Mouse (Mus musculus) liver, adult 2 months (tissue): ENCODE results near the gene Plau. TPM values are rescaled to one million over a fixed set of nuclear protein-coding genes. Genes with fewer than 3 reads are reported as not detected.

Source experiments
- DNase-seq: peaks from one replicate; pipeline ENCODE4 v3.0.0-alpha.2; 2011; ENCODE audit warnings: low read depth, low spot score; ENCODE audit errors: extremely low read depth
- H3K27ac ChIP-seq: fragments of 200-500 bp; replicated peaks from 2 replicates; pipeline ENCODE4 v1.5.1; 2012; ENCODE audit warnings: low read depth, mild to moderate bottlenecking, control low read depth, inconsistent platforms, low read length; ENCODE audit not compliant: insufficient read depth
- H3K27me3 ChIP-seq: fragments of 200-500 bp; 2 replicates; pipeline ENCODE4 v1.6.1; 2012; ENCODE audit warnings: mild to moderate bottlenecking, moderate library complexity, low read length, inconsistent platforms; ENCODE audit not compliant: control insufficient read depth, insufficient read depth
- H3K36me3 ChIP-seq: fragments of 200-500 bp; 2 replicates; pipeline ENCODE4 v1.6.1; 2012; ENCODE audit warnings: low read length, inconsistent platforms; ENCODE audit not compliant: control insufficient read depth, insufficient read depth
- H3K4me1 ChIP-seq: fragments of 200-500 bp; 2 replicates; pipeline ENCODE4 v1.6.1; 2011; ENCODE audit warnings: low read length; ENCODE audit not compliant: control insufficient read depth, insufficient read depth
- H3K4me3 ChIP-seq: fragments of 200-500 bp; 2 replicates; pipeline ENCODE4 v1.5.1; 2011; ENCODE audit warnings: low read depth, mild to moderate bottlenecking, control low read depth, low read length, moderate library complexity; ENCODE audit not compliant: insufficient read depth
- H3K79me2 ChIP-seq: fragments of 200-500 bp; 2 replicates; pipeline ENCODE4 v1.6.1; 2012; ENCODE audit warnings: inconsistent platforms, mild to moderate bottlenecking, low read length, moderate library complexity; ENCODE audit not compliant: control insufficient read depth, insufficient read depth
- H3K9ac ChIP-seq: fragments of 200-500 bp; 2 replicates; pipeline ENCODE4 v1.6.1; 2012; ENCODE audit warnings: low read depth, mild to moderate bottlenecking, control low read depth, inconsistent platforms, low read length
- CTCF ChIP-seq: fragments of 200-500 bp; IDR thresholded peaks from 2 replicates; pipeline ENCODE4 v1.5.1; 2011; ENCODE audit warnings: low read depth, low read length, control low read depth
- POLR2A ChIP-seq: fragments of 200-500 bp; IDR thresholded peaks from 2 replicates; pipeline ENCODE4 v1.6.1; 2011; ENCODE audit warnings: low read length, control low read depth; ENCODE audit not compliant: insufficient read depth; ENCODE audit errors: extremely low read depth
- WGBS: fragments of 180-500 bp; shearing (Covaris S2); methylation state at CpG from one replicate; pipeline ENCODE4 v1.1.7; 2018; 5-methylcytosine and 5-hydroxymethylcytosine counted together
- polyA plus RNA-seq: library from polyadenylated mRNA; depleted of rRNA; stranded (reverse); fragments of >200 nt; gene quantifications from 2 replicates; pipeline ENCODE4 v1.2.3, GENCODE M21; 2012
- total RNA-seq: library from RNA; depleted of rRNA; stranded (reverse); fragments of >200 nt; gene quantifications from 2 replicates; pipeline ENCODE4 v1.2.3, GENCODE M21; 2014

The Plau gene
- total and polyA plus RNA-seq, 2 experiments, result 0.57 to 1.2 TPM

DNA sequence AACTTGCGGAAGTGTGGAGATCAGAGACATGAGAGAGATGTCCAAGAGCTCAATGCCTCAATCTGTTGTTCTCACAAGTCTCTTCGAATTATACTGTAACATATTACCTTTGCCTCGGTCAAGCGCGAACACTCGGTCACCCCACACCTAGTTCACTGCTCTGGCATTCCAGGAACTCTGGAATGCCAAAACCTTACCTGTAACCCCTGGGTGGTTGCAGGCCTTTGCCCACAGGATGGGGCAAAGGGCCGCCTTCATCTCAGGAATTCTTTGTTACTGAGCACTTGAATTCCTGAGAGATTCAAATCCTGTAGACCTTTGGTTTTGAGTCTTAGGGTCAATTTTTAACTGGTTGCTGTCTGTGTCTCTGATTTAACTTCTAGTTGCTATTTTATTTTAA, 29.9 kb downstream of the Plau start:
- TF ChIP-seq POLR2A (no peak), CTCF (no peak)
- no peaks in the 10 kb centered on the region for H3K36me3 ChIP-seq
- no peak overlapping the region for H3K4me3 ChIP-seq
- no peaks in the 10 kb centered on the region for H3K4me1 ChIP-seq
- no peak overlapping the region for H3K9ac ChIP-seq
- H3K27me3 ChIP-seq, result no peaks in the 10 kb centered on the region; the same call in 1 of the 2 replicates
- WGBS, result 90% methylated on average over 7 of the region's 7 CpGs
- no peaks in the 10 kb centered on the region for H3K79me2 ChIP-seq
- DNase-seq, result no peak
- H3K27ac ChIP-seq, result no peak overlapping the region

DNA sequence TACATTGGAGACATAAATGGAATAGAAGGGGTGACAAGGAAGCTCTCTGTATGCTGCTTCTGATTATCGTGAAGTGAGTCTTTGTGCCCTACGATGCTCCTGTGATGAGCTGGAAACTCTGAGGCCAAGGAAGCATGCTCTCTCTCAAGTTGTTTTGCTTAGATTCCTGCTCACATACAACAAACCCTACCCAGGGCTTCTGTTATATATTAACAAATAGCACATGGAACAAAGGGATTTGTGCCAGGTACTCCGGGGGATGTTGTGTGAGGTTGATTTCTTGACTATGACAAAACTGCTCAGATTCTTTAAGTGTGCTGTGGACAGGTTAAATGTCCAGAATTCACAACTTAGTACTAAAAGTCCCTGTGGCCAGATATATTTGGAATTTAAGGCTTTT, 33.6 kb downstream of the Plau start:
- TF ChIP-seq POLR2A, result no peak
- no peak for TF ChIP-seq CTCF
- H3K36me3 ChIP-seq, result no peaks in the 10 kb centered on the region
- H3K27me3 ChIP-seq, result no peaks in the 10 kb centered on the region
- DNase-seq, result no peak
- no peak overlapping the region for H3K9ac ChIP-seq
- H3K4me1 ChIP-seq, result no peaks in the 10 kb centered on the region
- H3K4me3 ChIP-seq, result no peak overlapping the region
- no peak overlapping the region for H3K27ac ChIP-seq
- H3K79me2 ChIP-seq, result no peaks in the 10 kb centered on the region
- WGBS, result 70% methylated on average over 3 of the region's 3 CpGs

GRCm38 (mm10) chr14:20871495-20871894, 35.0 kb downstream of the Plau start:
- WGBS, result 57% methylated on average over 1 of the region's 1 CpGs
- Histone ChIP-seq H3K36me3 (no peaks in the 10 kb centered on the region), H3K27ac (no peak overlapping the region), H3K79me2 (no peaks in the 10 kb centered on the region), H3K9ac (no peak overlapping the region), H3K4me3 (no peak overlapping the region), H3K27me3 (no peaks in the 10 kb centered on the region), H3K4me1 (no peaks in the 10 kb centered on the region)
- DNase-seq, result peak; percentile 26
- TF ChIP-seq POLR2A, result no peak
- no peak for TF ChIP-seq CTCF

DNA sequence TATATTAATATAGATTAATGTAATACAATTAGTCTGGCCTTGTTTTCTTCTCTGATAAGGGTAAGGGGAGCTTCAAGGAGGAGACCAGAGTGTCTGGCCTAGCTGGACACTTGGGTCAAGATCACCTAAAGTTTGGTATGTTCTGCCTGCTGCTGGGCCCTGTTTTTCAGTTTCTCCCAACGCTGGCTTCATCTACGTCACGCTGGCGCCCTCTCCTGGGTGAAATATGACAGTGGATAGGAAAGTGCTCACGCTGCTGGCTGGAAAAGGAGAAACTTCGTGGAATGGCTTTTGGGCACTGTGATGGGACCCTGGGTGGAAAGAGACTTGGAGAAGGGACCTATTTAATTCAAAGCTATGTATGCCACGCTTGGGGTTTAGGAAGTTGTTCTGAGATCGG, 36.8 kb downstream of the Plau start:
- DNase-seq, result peak; percentile 44
- H3K4me1 ChIP-seq, result no peaks in the 10 kb centered on the region
- no peaks in the 10 kb centered on the region for H3K79me2 ChIP-seq
- H3K4me3 ChIP-seq, result no peak overlapping the region
- no peak overlapping the region for H3K27ac ChIP-seq
- no peak overlapping the region for H3K9ac ChIP-seq
- H3K27me3 ChIP-seq, result no peaks in the 10 kb centered on the region
- no peaks in the 10 kb centered on the region for H3K36me3 ChIP-seq
- TF ChIP-seq CTCF (peak; percentile 96), POLR2A (no peak)
- 2% methylated on average over 8 of the region's 8 CpGs for WGBS

- H3K9ac ChIP-seq, result no peak overlapping the region
- no peaks in the 10 kb centered on the region for H3K4me1 ChIP-seq
- TF ChIP-seq CTCF (no peak), POLR2A (no peak)
- no peaks in the 10 kb centered on the region for H3K27me3 ChIP-seq
- 26% methylated on average over 6 of the region's 6 CpGs for WGBS
- no peaks in the 10 kb centered on the region for H3K79me2 ChIP-seq
- H3K4me3 ChIP-seq, result no peak overlapping the region
- no peak for DNase-seq
- H3K27ac ChIP-seq, result no peak overlapping the region
- no peaks in the 10 kb centered on the region for H3K36me3 ChIP-seq
Measured at GRCm38 (mm10) chr14:20873931-20874330, 37.5 kb downstream of the Plau start.

DNA sequence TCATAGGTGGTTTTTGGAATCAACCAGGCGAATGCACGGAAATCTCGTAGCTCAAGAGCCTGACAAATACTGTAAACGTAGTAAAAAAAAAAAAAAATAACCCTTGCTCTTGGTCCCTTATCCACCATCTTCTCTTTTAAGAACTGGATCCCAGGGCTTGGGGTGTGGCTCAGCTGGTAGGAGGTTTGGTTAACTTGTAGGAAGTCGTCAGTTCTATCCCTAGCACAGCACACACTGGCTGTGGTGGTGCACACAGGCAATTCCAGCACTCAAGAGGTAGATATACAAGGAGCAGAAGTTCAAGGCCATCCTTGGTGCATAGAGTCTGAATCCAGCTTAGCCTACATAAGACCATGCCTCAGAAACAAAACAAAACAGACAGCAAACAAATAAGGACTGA, 48.2 kb downstream of the Plau start:
- no peaks in the 10 kb centered on the region for H3K27me3 ChIP-seq
- H3K36me3 ChIP-seq, result no peaks in the 10 kb centered on the region
- WGBS, result 85% methylated on average over 5 of the region's 5 CpGs
- H3K4me1 ChIP-seq, result peaks cover 6% of the 10 kb centered on the region
- H3K79me2 ChIP-seq, result no peaks in the 10 kb centered on the region
- no peak overlapping the region for H3K9ac ChIP-seq
- H3K4me3 ChIP-seq, result no peak overlapping the region
- DNase-seq, result no peak
- H3K27ac ChIP-seq, result no peak overlapping the region
- TF ChIP-seq CTCF, result no peak
